Mouse (Mus musculus): ENCODE data around the gene Agbl4. TPM values are rescaled to one million over a fixed set of nuclear protein-coding genes. Genes with fewer than 3 reads are reported as not detected.

Agbl4 gene
- polyA plus RNA-seq, 1 experiment, result not detected

- Histone ChIP-seq H3K79me3 (ENCODE audit: low read depth) (no peaks in the 10 kb centered on the region), H3K4me3 (ENCODE audit: insufficient read depth, poor library complexity, severe bottlenecking) (no peak overlapping the region), H3K36me3 (ENCODE audit: control insufficient read depth, insufficient read depth) (no peaks in the 10 kb centered on the region), H3K27me3 (ENCODE audit: control insufficient read depth, insufficient read depth, insufficient read length) (no peaks in the 10 kb centered on the region), H3K79me2 (ENCODE audit: control insufficient read depth, insufficient read depth) (no peaks in the 10 kb centered on the region), H3ac (ENCODE audit: control insufficient read depth, insufficient read length, low read depth) (no peak overlapping the region)
- TF ChIP-seq CEBPB (IDR thresholded peaks at IDR 0.05; ENCODE audit: low read depth), result no peak
- TF ChIP-seq MAX (IDR thresholded peaks at IDR 0.05), result no peak
- no peak for TF ChIP-seq USF1 (IDR thresholded peaks at IDR 0.05; ENCODE audit: low read depth)
- TF ChIP-seq MYOG (IDR thresholded peaks at IDR 0.05; ENCODE audit: control insufficient read depth, extremely low read depth, insufficient read length), result no peak
- no peak for TF ChIP-seq MYOD1 (IDR thresholded peaks at IDR 0.05; ENCODE audit: control insufficient read depth, insufficient read length, low read depth)
- peak; percentile 3 for TF ChIP-seq FOSL1 (IDR thresholded peaks at IDR 0.05; ENCODE audit: insufficient read depth, low read length, poor library complexity, severe bottlenecking)
- TF ChIP-seq CTCF (IDR thresholded peaks at IDR 0.05; ENCODE audit: control insufficient read depth, insufficient read depth, insufficient read length), result no peak
Observed at GRCm38 (mm10) chr4:111597986-111598385, 1200.5 kb downstream of the Agbl4 start.

GRCm38 (mm10) chr4:111603194-111603593, 1205.7 kb downstream of the Agbl4 start:
- TF ChIP-seq CEBPB (IDR thresholded peaks at IDR 0.05; ENCODE audit: low read depth) (no peak), MYOD1 (IDR thresholded peaks at IDR 0.05; ENCODE audit: control insufficient read depth, insufficient read length, low read depth) (no peak), CTCF (IDR thresholded peaks at IDR 0.05; ENCODE audit: control insufficient read depth, insufficient read depth, insufficient read length) (no peak), USF1 (IDR thresholded peaks at IDR 0.05; ENCODE audit: low read depth) (no peak), MYOG (IDR thresholded peaks at IDR 0.05; ENCODE audit: control insufficient read depth, extremely low read depth, insufficient read length) (no peak), FOSL1 (IDR thresholded peaks at IDR 0.05; ENCODE audit: insufficient read depth, low read length, poor library complexity, severe bottlenecking) (no peak), MAX (IDR thresholded peaks at IDR 0.05) (no peak)
- Histone ChIP-seq H3K4me3 (ENCODE audit: insufficient read depth, poor library complexity, severe bottlenecking) (no peak overlapping the region), H3K36me3 (ENCODE audit: control insufficient read depth, insufficient read depth) (no peaks in the 10 kb centered on the region), H3ac (ENCODE audit: control insufficient read depth, insufficient read length, low read depth) (no peak overlapping the region), H3K79me2 (ENCODE audit: control insufficient read depth, insufficient read depth) (no peaks in the 10 kb centered on the region), H3K79me3 (ENCODE audit: low read depth) (no peaks in the 10 kb centered on the region), H3K27me3 (ENCODE audit: control insufficient read depth, insufficient read depth, insufficient read length) (no peaks in the 10 kb centered on the region)

GRCm38 (mm10) chr4:111607826-111608500, 1210.5 kb downstream of the Agbl4 start:
- H3K79me3 ChIP-seq (ENCODE audit: low read depth), result no peaks in the 10 kb centered on the region
- H3K79me2 ChIP-seq (ENCODE audit: control insufficient read depth, insufficient read depth), result no peaks in the 10 kb centered on the region
- no peaks in the 10 kb centered on the region for H3K27me3 ChIP-seq (ENCODE audit: control insufficient read depth, insufficient read depth, insufficient read length)
- H3K4me3 ChIP-seq (ENCODE audit: insufficient read depth, poor library complexity, severe bottlenecking), result no peak overlapping the region
- TF ChIP-seq MYOG (IDR thresholded peaks at IDR 0.05; ENCODE audit: control insufficient read depth, extremely low read depth, insufficient read length) (no peak), FOSL1 (IDR thresholded peaks at IDR 0.05; ENCODE audit: insufficient read depth, low read length, poor library complexity, severe bottlenecking) (no peak), USF1 (IDR thresholded peaks at IDR 0.05; ENCODE audit: low read depth) (no peak), CEBPB (IDR thresholded peaks at IDR 0.05; ENCODE audit: low read depth) (no peak), MAX (IDR thresholded peaks at IDR 0.05) (no peak), CTCF (IDR thresholded peaks at IDR 0.05; ENCODE audit: control insufficient read depth, insufficient read depth, insufficient read length) (no peak), MYOD1 (IDR thresholded peaks at IDR 0.05; ENCODE audit: control insufficient read depth, insufficient read length, low read depth) (no peak)
- no peaks in the 10 kb centered on the region for H3K36me3 ChIP-seq (ENCODE audit: control insufficient read depth, insufficient read depth)
- H3ac ChIP-seq (ENCODE audit: control insufficient read depth, insufficient read length, low read depth), result no peak overlapping the region

- Histone ChIP-seq H3K79me3 (ENCODE audit: low read depth) (no peaks in the 10 kb centered on the region), H3K27me3 (ENCODE audit: control insufficient read depth, insufficient read depth, insufficient read length) (no peaks in the 10 kb centered on the region), H3K4me3 (ENCODE audit: insufficient read depth, poor library complexity, severe bottlenecking) (no peak overlapping the region), H3K36me3 (ENCODE audit: control insufficient read depth, insufficient read depth) (no peaks in the 10 kb centered on the region), H3ac (ENCODE audit: control insufficient read depth, insufficient read length, low read depth) (no peak overlapping the region), H3K79me2 (ENCODE audit: control insufficient read depth, insufficient read depth) (no peaks in the 10 kb centered on the region)
- TF ChIP-seq CEBPB (IDR thresholded peaks at IDR 0.05; ENCODE audit: low read depth), result no peak
- TF ChIP-seq USF1 (IDR thresholded peaks at IDR 0.05; ENCODE audit: low read depth), result no peak
- no peak for TF ChIP-seq MYOD1 (IDR thresholded peaks at IDR 0.05; ENCODE audit: control insufficient read depth, insufficient read length, low read depth)
- TF ChIP-seq MYOG (IDR thresholded peaks at IDR 0.05; ENCODE audit: control insufficient read depth, extremely low read depth, insufficient read length), result no peak
- no peak for TF ChIP-seq FOSL1 (IDR thresholded peaks at IDR 0.05; ENCODE audit: insufficient read depth, low read length, poor library complexity, severe bottlenecking)
- TF ChIP-seq MAX (IDR thresholded peaks at IDR 0.05), result no peak
- no peak for TF ChIP-seq CTCF (IDR thresholded peaks at IDR 0.05; ENCODE audit: control insufficient read depth, insufficient read depth, insufficient read length)
Observed at GRCm38 (mm10) chr4:111621865-111622264, 1224.4 kb downstream of the Agbl4 start.

GRCm38 (mm10) chr4:111624914-111625313, 1227.5 kb downstream of the Agbl4 start:
- TF ChIP-seq FOSL1 (IDR thresholded peaks at IDR 0.05; ENCODE audit: insufficient read depth, low read length, poor library complexity, severe bottlenecking), result no peak
- no peak for TF ChIP-seq MAX (IDR thresholded peaks at IDR 0.05)
- TF ChIP-seq CEBPB (IDR thresholded peaks at IDR 0.05; ENCODE audit: low read depth), result no peak
- no peak for TF ChIP-seq MYOD1 (IDR thresholded peaks at IDR 0.05; ENCODE audit: control insufficient read depth, insufficient read length, low read depth)
- no peak for TF ChIP-seq MYOG (IDR thresholded peaks at IDR 0.05; ENCODE audit: control insufficient read depth, extremely low read depth, insufficient read length)
- no peaks in the 10 kb centered on the region for H3K36me3 ChIP-seq (ENCODE audit: control insufficient read depth, insufficient read depth)
- no peaks in the 10 kb centered on the region for H3K79me3 ChIP-seq (ENCODE audit: low read depth)
- no peak overlapping the region for H3K4me3 ChIP-seq (ENCODE audit: insufficient read depth, poor library complexity, severe bottlenecking)
- no peaks in the 10 kb centered on the region for H3K79me2 ChIP-seq (ENCODE audit: control insufficient read depth, insufficient read depth)
- H3K27me3 ChIP-seq (ENCODE audit: control insufficient read depth, insufficient read depth, insufficient read length), result no peaks in the 10 kb centered on the region
- no peak overlapping the region for H3ac ChIP-seq (ENCODE audit: control insufficient read depth, insufficient read length, low read depth)

All from C2C12 (cell line).